Mouse (Mus musculus) limb, embryonic 14.5 days (tissue): ENCODE results near the gene Gm4981. TPM values are rescaled to one million over a fixed set of nuclear protein-coding genes. Genes with fewer than 3 reads are reported as not detected.

ENCODE experiments used
- ATAC-seq: fragments of 200-750 bp; cut with Nextera tagmentation; 2 replicates; pipeline ENCODE4 v1.8.0; 2017; ENCODE audit warnings: low read depth, moderate number of reproducible peaks, moderate TSS enrichment; ENCODE audit not compliant: low FRiP score
- DNase-seq: peaks from one replicate; pipeline ENCODE4 v3.0.0-alpha.2; 2015; ENCODE audit warnings: low spot score
- H3K27ac ChIP-seq: fragments of 300-500 bp; sonication (generic); replicated peaks from 2 replicates; pipeline ENCODE4 v1.5.1; 2014; ENCODE audit warnings: low read depth, mild to moderate bottlenecking, low read length, moderate library complexity, mixed read lengths
- H3K27me3 ChIP-seq: fragments of 300-500 bp; sonication (generic); 2 replicates; pipeline ENCODE4 v1.6.1; 2014; ENCODE audit warnings: low read length, mixed read lengths; ENCODE audit not compliant: control insufficient read depth, insufficient read depth
- H3K36me3 ChIP-seq: fragments of 300-500 bp; sonication (generic); 2 replicates; pipeline ENCODE4 v1.6.1; 2014; ENCODE audit warnings: mild to moderate bottlenecking, low read length, moderate library complexity, mixed read lengths; ENCODE audit not compliant: control insufficient read depth, insufficient read depth
- H3K4me1 ChIP-seq: fragments of 300-500 bp; sonication (generic); 2 replicates; pipeline ENCODE4 v1.6.1; 2014; ENCODE audit warnings: antibody characterized with exemption, low read length, mixed read lengths; ENCODE audit not compliant: control insufficient read depth, insufficient read depth
- H3K4me2 ChIP-seq: fragments of 300-500 bp; sonication (generic); replicated peaks from 2 replicates; pipeline ENCODE4 v1.6.1; 2014; ENCODE audit warnings: low read depth, mild to moderate bottlenecking, low read length, moderate library complexity; ENCODE audit not compliant: severe bottlenecking
- H3K4me3 ChIP-seq: fragments of 300-500 bp; sonication (generic); replicated peaks from 2 replicates; pipeline ENCODE4 v1.5.1; 2014; ENCODE audit warnings: low read length
- H3K9ac ChIP-seq: fragments of 300-500 bp; sonication (generic); 2 replicates; pipeline ENCODE4 v1.6.1; 2014; ENCODE audit warnings: mild to moderate bottlenecking, low read depth, low read length, moderate library complexity; ENCODE audit not compliant: severe bottlenecking
- H3K9me3 ChIP-seq: fragments of 300-500 bp; sonication (generic); 2 replicates; pipeline ENCODE4 v1.6.1; 2016; ENCODE audit warnings: low read length; ENCODE audit not compliant: control insufficient read depth
- POLR2A ChIP-seq: fragments of 200-500 bp; IDR thresholded peaks from 2 replicates; pipeline ENCODE4 v1.8.0; 2012; ENCODE audit warnings: inconsistent platforms, mild to moderate bottlenecking, moderate library complexity, borderline replicate concordance; ENCODE audit not compliant: insufficient read depth, insufficient read length; ENCODE audit errors: extremely low read depth
- WGBS: fragments of 180-500 bp; shearing (Covaris S2); extraction: QIAGEN DNeasy Blood & Tissue Kit; methylation state at CpG from one replicate; pipeline ENCODE4 v1.1.7; 2014; 5-methylcytosine and 5-hydroxymethylcytosine counted together
- polyA plus RNA-seq, 2 experiments: library from polyadenylated mRNA; depleted of rRNA in 1 of 2; stranded (reverse) in 1 of 2; unstranded in 1 of 2; fragments of >200 nt; fragmentation: Nextera tagmentation in 1 of 2; extraction: Ambion mirVana in 1 of 2; gene quantifications; 2 replicates each; pipeline versions ENCODE4 v1.2.1 to v1.2.3; 2012 to 2014

Gm4981 gene
- polyA plus RNA-seq, 2 experiments, result not detected

DNA sequence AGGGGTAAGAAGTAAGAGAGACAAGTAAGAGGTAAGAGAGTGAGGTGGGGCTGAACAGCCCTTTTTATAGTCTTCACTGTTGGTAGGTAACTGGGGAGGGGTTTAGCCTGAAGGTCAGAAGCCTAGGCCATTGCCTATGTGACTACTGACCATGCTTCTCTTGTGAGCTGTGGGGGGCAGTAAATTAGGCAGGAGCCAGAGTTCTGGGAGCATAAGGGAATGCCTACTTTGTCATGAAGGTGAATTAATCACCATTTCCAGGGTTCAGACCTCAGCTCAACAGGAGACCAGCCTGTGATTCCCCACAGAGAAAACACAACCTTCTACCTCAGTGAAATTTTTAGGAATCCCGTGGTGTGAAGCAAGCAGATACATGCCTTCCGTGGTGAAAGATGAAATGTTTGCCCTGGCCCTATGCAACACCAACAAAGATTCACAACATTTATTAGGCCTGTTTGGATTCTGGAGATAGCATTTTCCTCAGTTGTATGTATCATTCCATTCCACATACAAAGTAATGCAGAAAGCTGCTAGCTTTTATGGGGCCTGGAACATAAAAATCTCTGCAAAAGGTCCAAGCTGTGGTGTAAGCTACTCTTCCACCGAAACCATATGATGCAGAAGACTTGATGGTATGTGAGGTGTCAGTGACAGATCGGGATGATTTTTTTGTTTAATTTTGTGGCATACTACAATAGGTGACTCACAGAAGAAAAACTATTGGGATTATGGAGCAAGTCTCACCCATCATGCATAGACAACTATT is 29.7 kb downstream of the Gm4981 start:
- Histone ChIP-seq H3K27me3 (no peaks in the 10 kb centered on the region), H3K27ac (no peak overlapping the region), H3K36me3 (no peaks in the 10 kb centered on the region), H3K9me3 (0 out of 2 replicates have a peak, but pooled peaks cover 3% of the 10 kb centered on the region), H3K4me2 (no peak overlapping the region), H3K9ac (no peak overlapping the region), H3K4me1 (no peaks in the 10 kb centered on the region), H3K4me3 (no peak overlapping the region)
- DNase-seq (no peak), ATAC-seq (no peak)
- WGBS, result 86% methylated on average over 4 of the region's 4 CpGs
- no peak for TF ChIP-seq POLR2A

DNA sequence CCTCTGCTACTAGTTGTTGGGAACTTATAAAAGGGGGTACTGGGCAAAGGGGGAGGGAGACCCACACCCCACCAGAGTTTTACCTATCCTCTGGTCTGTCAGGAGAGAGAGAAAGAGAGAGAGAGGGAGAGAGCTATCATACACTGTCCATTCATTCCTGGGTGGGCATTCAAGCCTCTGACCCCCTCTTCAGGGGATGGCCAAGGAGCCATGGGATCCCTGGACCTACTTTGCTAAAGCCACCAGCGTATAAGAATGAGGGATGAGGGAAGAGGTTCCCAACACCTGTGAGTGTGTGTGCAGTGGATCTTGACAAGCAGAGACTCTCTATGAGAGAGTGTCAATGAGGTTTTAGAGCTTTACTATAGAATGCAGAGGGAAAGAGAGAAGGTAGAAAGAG is 30.5 kb downstream of the Gm4981 start:
- H3K27me3 ChIP-seq, result no peaks in the 10 kb centered on the region
- 55% methylated on average over 1 of the region's 1 CpGs for WGBS
- H3K9ac ChIP-seq, result no peak overlapping the region
- H3K4me2 ChIP-seq, result no peak overlapping the region
- no peak overlapping the region for H3K27ac ChIP-seq
- TF ChIP-seq POLR2A, result no peak
- H3K4me1 ChIP-seq, result no peaks in the 10 kb centered on the region
- DNase-seq, result no peak
- 0 out of 2 replicates have a peak, but pooled peaks cover 3% of the 10 kb centered on the region for H3K9me3 ChIP-seq
- no peaks in the 10 kb centered on the region for H3K36me3 ChIP-seq
- no peak for ATAC-seq
- no peak overlapping the region for H3K4me3 ChIP-seq

Other genes with a start within 250 kb of the Gm4981 start
- gene AW822073, start 11.8 kb downstream of the Gm4981 start, polyA plus RNA-seq (2012; rRNA removed), result not detected in 2 replicates
- gene AW822073, start 11.8 kb downstream of the Gm4981 start, polyA plus RNA-seq (2014; fragmentation: Nextera tagmentation; extraction: Ambion mirVana), result not detected in 2 replicates
- not detected in 2 replicates for gene Duxf3, start 4.0 kb downstream of the Gm4981 start, polyA plus RNA-seq (2012; rRNA removed)
- not detected in 2 replicates for gene Duxf3, start 4.0 kb downstream of the Gm4981 start, polyA plus RNA-seq (2014; fragmentation: Nextera tagmentation; extraction: Ambion mirVana)
- gene Gcc2, start 18.8 kb upstream of the Gm4981 start, polyA plus RNA-seq (2012; rRNA removed), result 24.9 and 29.3 TPM in 2 replicates
- 42.5 and 51.0 TPM in 2 replicates for gene Gcc2, start 18.8 kb upstream of the Gm4981 start, polyA plus RNA-seq (2014; fragmentation: Nextera tagmentation; extraction: Ambion mirVana)
- gene Lims1, start 86.8 kb upstream of the Gm4981 start, polyA plus RNA-seq (2012; rRNA removed), result 37.3 and 39.9 TPM in 2 replicates
- 109 and 111 TPM in 2 replicates for gene Lims1, start 86.8 kb upstream of the Gm4981 start, polyA plus RNA-seq (2014; fragmentation: Nextera tagmentation; extraction: Ambion mirVana)
- gene Ranbp2, start 210.2 kb upstream of the Gm4981 start, polyA plus RNA-seq (2012; rRNA removed), result 11.1 and 15.3 TPM in 2 replicates
- gene Ranbp2, start 210.2 kb upstream of the Gm4981 start, polyA plus RNA-seq (2014; fragmentation: Nextera tagmentation; extraction: Ambion mirVana), result 27.0 and 28.5 TPM in 2 replicates